Mouse (Mus musculus): ENCODE measurements around the gene Add3.

- TF ChIP-seq CTCF (IDR thresholded peaks at IDR 0.05; ENCODE audit: low read depth): no peak
- no peak for TF ChIP-seq EP300 (optimal IDR thresholded peaks at IDR 0.05)
Observed at GRCm38 (mm10) chr19:53208830-53209229, 68.6 kb downstream of the Add3 start.
